Comparison of ENCODE assay signal across 22 mouse cellular contexts in the genomic region with DNA sequence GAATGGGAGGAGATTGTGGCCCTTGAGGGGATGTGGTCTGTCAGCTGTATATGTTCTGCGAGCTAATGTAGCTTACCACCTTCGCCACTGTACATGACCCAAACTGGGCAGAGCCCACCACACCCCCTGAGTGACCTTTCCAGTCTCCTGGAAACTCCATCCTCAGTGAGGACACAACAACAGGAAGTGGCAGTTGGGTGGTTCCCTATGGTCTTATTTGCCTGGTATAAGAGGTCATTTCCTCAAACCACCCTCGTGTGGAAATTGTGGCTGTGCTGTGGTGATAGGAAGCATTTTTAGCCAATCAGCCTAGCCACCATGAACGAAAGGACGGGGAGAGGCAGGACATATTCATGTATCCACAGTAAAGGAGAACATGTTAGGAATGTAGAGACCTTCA. TPM values are rescaled to one million over a fixed set of nuclear protein-coding genes. Genes with fewer than 3 reads are reported as not detected.
DNase-seq lines count a peak whose midpoint lies in the region; ATAC-seq and TF ChIP-seq lines count a peak whose summit lies in the region.
"Had no signal": no experiment of that assay in that cellular context is flagged by ENCODE, and none has a peak within 500 bp of the region (broad histone marks: within the 10 kb centered on the region; RNA-seq: fewer than 3 reads in every experiment).

No protein-coding gene starts in this region.

- no peak for TF ChIP-seq CTCF in liver, postnatal 0 days (IDR thresholded peaks at IDR 0.05; ENCODE audit: low read depth)

- no peaks in the 10 kb centered on the region for H3K36me3 ChIP-seq in liver, postnatal 0 days (replicated peaks; ENCODE audit: insufficient read depth, low read length)
- no peaks in the 10 kb centered on the region for H3K36me3 ChIP-seq in limb, embryonic 10.5 days
- H3K36me3 ChIP-seq: heart, embryonic 13.5 days; midbrain, embryonic 12.5 days; neural tube, embryonic 13.5 days had no signal

- no peak overlapping the region for H3K4me3 ChIP-seq in liver, postnatal 0 days (ENCODE audit: low read depth, low read length)
- H3K4me3 ChIP-seq in limb, embryonic 10.5 days: no peak overlapping the region
- H3K4me3 ChIP-seq: erythroblast, embryonic 14.5 days; heart, embryonic 13.5 days; midbrain, embryonic 12.5 days; neural tube, embryonic 13.5 days had no signal

- no peak for ATAC-seq in liver, postnatal 0 days
- peak; percentile 70 to 77 for ATAC-seq in hematopoietic stem cell, adult 5-6 weeks (replicated peaks in 1 of 2; ENCODE audit: insufficient read depth in 1 of 2, low FRiP score in 2 of 2, low TSS enrichment in 1 of 2, low read depth in 1 of 2, poor library complexity in 2 of 2, severe bottlenecking in 2 of 2)
- ATAC-seq: forebrain, embryonic 14.5 days; hindbrain, postnatal 0 days had no signal

- no peaks in the 10 kb centered on the region for H3K27me3 ChIP-seq in liver, postnatal 0 days (ENCODE audit: insufficient read depth, low read length)
- H3K27me3 ChIP-seq in limb, embryonic 10.5 days (ENCODE audit: low read depth, poor library complexity, severe bottlenecking): 0 out of 2 replicates have a peak, but pooled peaks cover 5% of the 10 kb centered on the region
- H3K27me3 ChIP-seq: heart, embryonic 13.5 days; midbrain, embryonic 12.5 days; neural tube, embryonic 13.5 days had no signal

- no peak overlapping the region for H3K4me2 ChIP-seq in liver, postnatal 0 days (ENCODE audit: low read depth, low read length)
- H3K4me2 ChIP-seq: heart, embryonic 13.5 days; lung, embryonic 14.5 days; midbrain, embryonic 12.5 days; neural tube, embryonic 13.5 days had no signal

- H3K27ac ChIP-seq in liver, postnatal 0 days (ENCODE audit: low read depth): no peak overlapping the region
- no peak overlapping the region for H3K27ac ChIP-seq in limb, embryonic 10.5 days
- H3K27ac ChIP-seq: heart, embryonic 13.5 days; hindbrain, postnatal 0 days; kidney, postnatal 0 days; midbrain, embryonic 12.5 days; neural tube, embryonic 13.5 days had no signal

- H3K9me3 ChIP-seq in liver, postnatal 0 days (ENCODE audit: low read length): no peaks in the 10 kb centered on the region
- no peaks in the 10 kb centered on the region for H3K9me3 ChIP-seq in limb, embryonic 10.5 days (replicated peaks)
- H3K9me3 ChIP-seq: heart, embryonic 13.5 days; neural tube, embryonic 13.5 days had no signal

- TF ChIP-seq EP300 in liver, postnatal 0 days (IDR thresholded peaks at IDR 0.05; ENCODE audit: low read depth): 0 out of 2 replicates have a peak, but pooled peaks have one; percentile 9

- no peaks in the 10 kb centered on the region for H3K4me1 ChIP-seq in liver, postnatal 0 days (ENCODE audit: insufficient read depth)
- peaks cover 5% of the 10 kb centered on the region; the same call in 1 of the 2 replicates for H3K4me1 ChIP-seq in limb, embryonic 10.5 days
- H3K4me1 ChIP-seq: midbrain, embryonic 12.5 days; neural tube, embryonic 13.5 days had no signal

- DNase-seq in liver, postnatal 0 days: peak; percentile 15
- DNase-seq in liver: no peak
- peak; percentile 15 to 37 for DNase-seq in lung, postnatal 4 days
- peak; percentile 5 for DNase-seq in skeletal muscle tissue, adult 2 months (ENCODE audit: low read depth, low spot score)
- no peak for DNase-seq in limb, embryonic 10.5 days (ENCODE audit: low spot score)
- no peak for DNase-seq in cerebellum, adult 11 months
- DNase-seq: adrenal gland, postnatal 10 days; cerebellum, adult 18-20 months; cerebellum, postnatal 36 days; gastrocnemius, postnatal 14 days; heart, postnatal 36 days; kidney, adult 11 months; lung, embryonic 14.5 days; thymus, postnatal 25 days had no signal

- WGBS in liver, postnatal 0 days (ENCODE audit: insufficient replicate concordance): 36% methylated on average over 5 of the region's 5 CpGs
- 84% methylated on average over 5 of the region's 5 CpGs for WGBS in limb, embryonic 10.5 days

- H3K9ac ChIP-seq in liver, postnatal 0 days (replicated peaks): no peak overlapping the region
- H3K9ac ChIP-seq: heart, embryonic 13.5 days; lung, embryonic 14.5 days; midbrain, embryonic 12.5 days; neural tube, embryonic 13.5 days had no signal

RNA-seq across cellular contexts. Expression of a gene that starts 23.5 kb away (rescaled TPM):
- polyA plus RNA-seq in liver, postnatal 0 days (2015; fragmentation: Nextera tagmentation; extraction: Ambion mirVana): 15.3 and 19.0 TPM in 2 replicates
- 1.4 and 3.5 TPM in 2 replicates for total RNA-seq in hematopoietic stem cell, adult 5-6 weeks (2017)
- 1.1 and 1.3 TPM in 2 replicates for polyA plus RNA-seq in limb, embryonic 10.5 days (2016; fragmentation: Nextera tagmentation; extraction: Ambion mirVana)

Comparison
In these comparisons a context has a peak if more than half of its experiments do, and no peak if none do; other contexts are left out.
1. DNase-seq: peak in liver, postnatal 0 days (single experiment), lung, postnatal 4 days (2 of 2) and skeletal muscle tissue, adult 2 months (single experiment); none in liver (single experiment), limb, embryonic 10.5 days (single experiment) and cerebellum, adult 11 months (single experiment).